Mouse (Mus musculus) erythroblast, embryonic 14.5 days (primary cell): ENCODE measurements around the gene Exoc7. TPM values are rescaled to one million over a fixed set of nuclear protein-coding genes. Genes with fewer than 3 reads are reported as not detected.

Experiments used
- H3K27me3 ChIP-seq: 2 replicates; pipeline ENCODE4 v1.6.1; 2012; ENCODE audit warnings: inconsistent platforms; ENCODE audit not compliant: control insufficient read depth
- H3K36me3 ChIP-seq: 2 replicates; pipeline ENCODE4 v1.6.1; 2012; ENCODE audit warnings: mild to moderate bottlenecking, inconsistent platforms; ENCODE audit not compliant: control insufficient read depth
- H3K4me1 ChIP-seq: 2 replicates; pipeline ENCODE4 v1.6.1; 2012; ENCODE audit warnings: inconsistent platforms; ENCODE audit not compliant: control insufficient read depth
- H3K4me3 ChIP-seq: replicated peaks from 2 replicates; pipeline ENCODE3; 2012; ENCODE audit warnings: moderate library complexity, mild to moderate bottlenecking, inconsistent platforms
- H3K9me3 ChIP-seq: 2 replicates; pipeline ENCODE4 v1.6.1; 2012; ENCODE audit warnings: low read length, inconsistent platforms, mixed read lengths; ENCODE audit not compliant: control insufficient read depth
- GATA1 ChIP-seq: IDR thresholded peaks from 2 replicates; pipeline ENCODE4 v1.6.1; 2012; ENCODE audit warnings: low read length, inconsistent platforms, mixed read lengths
- TAL1 ChIP-seq: IDR thresholded peaks from 3 replicates; pipeline ENCODE4 v1.6.1; 2012; ENCODE audit warnings: low read length, inconsistent platforms, mixed read lengths
- polyA plus RNA-seq: library from polyadenylated mRNA; stranded (reverse); fragments of >175 nt; gene quantifications from 2 replicates; pipeline ENCODE4 v1.2.3, GENCODE M21; 2012

Exoc7 gene
- polyA plus RNA-seq, 1 experiment = 0.84 TPM

- Histone ChIP-seq H3K4me3 (no peak overlapping the region), H3K4me1 (peaks cover 8% of the 10 kb centered on the region; the same call in 1 of the 2 replicates), H3K36me3 (peaks cover 95% of the 10 kb centered on the region), H3K27me3 (no peaks in the 10 kb centered on the region), H3K9me3 (no peaks in the 10 kb centered on the region)
- no peak for TF ChIP-seq GATA1
- no peak for TF ChIP-seq TAL1
Measured at GRCm38 (mm10) chr11:116255982-116256675, 50.9 kb downstream of the Exoc7 start.

- peaks cover 5% of the 10 kb centered on the region; the same call in 1 of the 2 replicates for H3K4me1 ChIP-seq
- H3K4me3 ChIP-seq = no peak overlapping the region
- no peaks in the 10 kb centered on the region for H3K9me3 ChIP-seq
- TF ChIP-seq TAL1 = no peak
- TF ChIP-seq GATA1 = no peak
- no peaks in the 10 kb centered on the region for H3K27me3 ChIP-seq
- H3K36me3 ChIP-seq = peaks cover 95% of the 10 kb centered on the region
Measured at GRCm38 (mm10) chr11:116255090-116255981, 51.7 kb downstream of the Exoc7 start.

GRCm38 (mm10) chr11:116254627-116255026 is 52.4 kb downstream of the Exoc7 start:
- Histone ChIP-seq H3K9me3 (no peaks in the 10 kb centered on the region), H3K27me3 (no peaks in the 10 kb centered on the region), H3K4me1 (peaks cover 3% of the 10 kb centered on the region; the same call in 1 of the 2 replicates), H3K4me3 (no peak overlapping the region), H3K36me3 (peaks cover 95% of the 10 kb centered on the region)
- TF ChIP-seq GATA1 = no peak
- TF ChIP-seq TAL1 = no peak

GRCm38 (mm10) chr11:116253076-116253600 is 53.9 kb downstream of the Exoc7 start:
- Histone ChIP-seq H3K27me3 (no peaks in the 10 kb centered on the region), H3K36me3 (peaks cover 96% of the 10 kb centered on the region), H3K9me3 (no peaks in the 10 kb centered on the region), H3K4me1 (no peaks in the 10 kb centered on the region; the same call in 1 of the 2 replicates), H3K4me3 (no peak overlapping the region)
- TF ChIP-seq TAL1 (no peak), GATA1 (no peak)

- no peak overlapping the region for H3K4me3 ChIP-seq
- H3K4me1 ChIP-seq = no peaks in the 10 kb centered on the region; the same call in 1 of the 2 replicates
Measured at GRCm38 (mm10) chr11:116250898-116251297, 56.1 kb downstream of the Exoc7 start.

GRCm38 (mm10) chr11:116247502-116248222 is 59.4 kb downstream of the Exoc7 start:
- Histone ChIP-seq H3K4me1 (no peaks in the 10 kb centered on the region), H3K4me3 (no peak overlapping the region), H3K36me3 (peaks cover 91% of the 10 kb centered on the region), H3K9me3 (no peaks in the 10 kb centered on the region), H3K27me3 (no peaks in the 10 kb centered on the region)
- TF ChIP-seq GATA1 = no peak
- TF ChIP-seq TAL1 = no peak

More at GRCm38 (mm10) chr11:116250898-116251297, 56.1 kb downstream of the Exoc7 start:
- Histone ChIP-seq H3K9me3 (no peaks in the 10 kb centered on the region), H3K36me3 (peaks cover 98% of the 10 kb centered on the region), H3K27me3 (no peaks in the 10 kb centered on the region)
- TF ChIP-seq TAL1 (no peak), GATA1 (no peak)

- no peak overlapping the region for H3K4me3 ChIP-seq
- H3K9me3 ChIP-seq = no peaks in the 10 kb centered on the region
- no peaks in the 10 kb centered on the region for H3K27me3 ChIP-seq
- no peak for TF ChIP-seq TAL1
- no peak for TF ChIP-seq GATA1
- peaks cover 71% of the 10 kb centered on the region for H3K36me3 ChIP-seq
- H3K4me1 ChIP-seq = no peaks in the 10 kb centered on the region; the same call in 1 of the 2 replicates
Measured at GRCm38 (mm10) chr11:116245616-116246015, 61.4 kb downstream of the Exoc7 start.

- Histone ChIP-seq H3K27me3 (no peaks in the 10 kb centered on the region), H3K9me3 (no peaks in the 10 kb centered on the region), H3K4me3 (no peak overlapping the region), H3K4me1 (no peaks in the 10 kb centered on the region; the same call in 1 of the 2 replicates), H3K36me3 (peaks cover 60% of the 10 kb centered on the region)
- TF ChIP-seq GATA1 (no peak), TAL1 (no peak)
Measured at GRCm38 (mm10) chr11:116244580-116244979, 62.5 kb downstream of the Exoc7 start.
